Mouse (Mus musculus): Measurements from ENCODE around the gene Il18bp. TPM values are rescaled to one million over a fixed set of nuclear protein-coding genes. Genes with fewer than 3 reads are reported as not detected.
"Not testable (repeated sequence)": the region's sequence is repeated elsewhere in the genome, so short reads cannot be mapped to it uniquely, and the experiment has no call there.

The Il18bp gene
- total and polyA plus RNA-seq, 3 experiments = 1.9 to 3.3 (median 1.9) TPM

DNA sequence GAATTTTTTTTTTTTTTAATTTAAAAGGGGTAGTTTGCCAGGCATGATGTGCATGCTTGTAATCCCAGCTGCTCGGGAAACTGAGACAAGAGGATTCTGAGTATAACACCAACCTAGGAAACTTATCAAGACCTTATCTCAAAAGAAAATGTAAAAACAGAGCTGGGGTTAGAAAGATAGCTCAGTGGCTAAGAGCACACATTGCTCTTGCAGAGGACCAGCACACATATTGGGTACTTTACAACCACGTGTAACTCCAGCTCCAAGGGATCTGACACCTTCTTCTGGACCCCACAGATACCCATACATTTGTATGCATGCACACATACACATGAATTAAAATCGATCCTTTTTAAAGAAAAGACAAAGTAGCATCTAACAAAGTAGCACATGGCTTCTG, 42.9 kb upstream of the Il18bp start:
- dilution Hi-C loops (cut with MboI; ENCODE audit: extremely low pct_ligation_motif_present, extremely low pct_unique_long_range_greater_than_20kb, low sequenced_read_pairs) = no loop called here
- no peak for TF ChIP-seq ETS1 (conservative IDR thresholded peaks at IDR 0.05; ENCODE audit: low read depth, low read length)
- no peak for TF ChIP-seq E2F4 (IDR thresholded peaks at IDR 0.05; ENCODE audit: insufficient replicate concordance, low read depth, low read length)
- no peak for TF ChIP-seq JUN (IDR thresholded peaks at IDR 0.05; ENCODE audit: insufficient read depth, low read depth, low read length)
- TF ChIP-seq RAD21 (IDR thresholded peaks at IDR 0.05; ENCODE audit: low read depth, low read length) = no peak
- peaks cover 5 to 34% of the 10 kb centered on the region in 2 experiments for H3K36me3 ChIP-seq (replicated peaks in 1 of 2; ENCODE audit: control insufficient read depth in 1 of 2, insufficient read depth in 1 of 2, low read length in 1 of 2)
- peaks cover 7 to 35% of the 10 kb centered on the region in 2 experiments for H3K4me1 ChIP-seq (ENCODE audit: control insufficient read depth in 1 of 2, insufficient read depth in 2 of 2)
- H3K79me2 ChIP-seq (replicated peaks; ENCODE audit: control insufficient read depth, extremely low read depth, insufficient read depth, poor library complexity, severe bottlenecking) = peaks cover 47% of the 10 kb centered on the region
- no peak for DNase-seq (ENCODE audit: extremely low read depth)
- no peak overlapping the region for H3K27ac ChIP-seq (ENCODE audit: insufficient read depth, low read depth)
- H3K27me3 ChIP-seq (replicated peaks) = no peaks in the 10 kb centered on the region
- no peak overlapping the region for H3K4me3 ChIP-seq (replicated peaks in 1 of 3; ENCODE audit: low read depth in 2 of 3, low read length in 2 of 3, poor library complexity in 1 of 3)
- in situ Hi-C loops (cut with MboI; ENCODE audit: low pct_ligation_motif_present, low pct_unique_long_range_greater_than_20kb, low sequenced_read_pairs) = loop anchor here (10.0 kb wide), 1 partner anchor 397 kb away; the partner anchor contains the start of gene Clpb
- no peak overlapping the region for H3K4me2 ChIP-seq (ENCODE audit: insufficient read depth, low read depth, poor library complexity, severe bottlenecking)
- no peaks in the 10 kb centered on the region for H3K9me3 ChIP-seq (replicated peaks; ENCODE audit: low read length)
- no peak overlapping the region for H3K9ac ChIP-seq (ENCODE audit: insufficient read depth, low read depth)

DNA sequence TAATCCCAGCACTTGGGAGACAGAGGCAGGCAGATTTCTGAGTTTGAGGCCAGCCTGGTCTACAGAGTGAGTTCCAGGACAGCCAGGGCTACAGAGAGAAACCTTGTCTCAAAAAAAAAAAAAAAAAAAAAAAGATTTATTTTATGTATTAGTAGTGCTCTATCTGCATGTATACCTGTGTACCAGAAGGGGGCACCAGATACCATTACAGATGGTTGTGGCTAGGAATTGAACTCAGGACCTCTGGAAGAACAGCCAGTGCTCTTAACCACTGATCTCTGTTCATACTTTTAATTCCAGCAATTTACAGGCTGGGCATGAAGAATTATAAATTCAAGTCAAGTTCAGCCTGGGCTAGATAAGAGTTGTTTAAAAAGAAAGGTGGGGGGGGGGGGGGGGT, 30.0 kb upstream of the Il18bp start:
- H3K4me1 ChIP-seq (ENCODE audit: control insufficient read depth in 1 of 2, insufficient read depth in 2 of 2); H3K9me3 ChIP-seq (replicated peaks; ENCODE audit: low read length); H3K27me3 ChIP-seq (replicated peaks); H3K27ac ChIP-seq (ENCODE audit: insufficient read depth, low read depth); in situ Hi-C loops (cut with MboI; ENCODE audit: low pct_ligation_motif_present, low pct_unique_long_range_greater_than_20kb, low sequenced_read_pairs); H3K79me2 ChIP-seq (replicated peaks; ENCODE audit: control insufficient read depth, extremely low read depth, insufficient read depth, poor library complexity, severe bottlenecking); dilution Hi-C loops (cut with MboI; ENCODE audit: extremely low pct_ligation_motif_present, extremely low pct_unique_long_range_greater_than_20kb, low sequenced_read_pairs); H3K9ac ChIP-seq (ENCODE audit: insufficient read depth, low read depth); H3K4me2 ChIP-seq (ENCODE audit: insufficient read depth, low read depth, poor library complexity, severe bottlenecking); H3K4me3 ChIP-seq (replicated peaks in 1 of 3; ENCODE audit: low read depth in 2 of 3, low read length in 2 of 3, poor library complexity in 1 of 3): not testable (repeated sequence)
- TF ChIP-seq SMC3 (IDR thresholded peaks at IDR 0.05; ENCODE audit: low read depth, low read length) = peak; percentile 28
- TF ChIP-seq RAD21 (IDR thresholded peaks at IDR 0.05; ENCODE audit: low read depth, low read length) = peak; percentile 27
- peak; percentile 6 to 47; a peak in 2 of 4 replicates for TF ChIP-seq CTCF (conservative IDR thresholded peaks at IDR 0.05 in 1 of 2, IDR thresholded peaks at IDR 0.05 in 1 of 2; ENCODE audit: low read depth in 2 of 2, low read length in 2 of 2)
- TF ChIP-seq ZNF384 (IDR thresholded peaks at IDR 0.05; ENCODE audit: low read depth, low read length) = peak; percentile 64
- peaks cover 0 to 42% of the 10 kb centered on the region in 2 experiments for H3K36me3 ChIP-seq (replicated peaks in 1 of 2; ENCODE audit: control insufficient read depth in 1 of 2, insufficient read depth in 1 of 2, low read length in 1 of 2)
- peak; percentile 24 for DNase-seq (ENCODE audit: extremely low read depth)

DNA sequence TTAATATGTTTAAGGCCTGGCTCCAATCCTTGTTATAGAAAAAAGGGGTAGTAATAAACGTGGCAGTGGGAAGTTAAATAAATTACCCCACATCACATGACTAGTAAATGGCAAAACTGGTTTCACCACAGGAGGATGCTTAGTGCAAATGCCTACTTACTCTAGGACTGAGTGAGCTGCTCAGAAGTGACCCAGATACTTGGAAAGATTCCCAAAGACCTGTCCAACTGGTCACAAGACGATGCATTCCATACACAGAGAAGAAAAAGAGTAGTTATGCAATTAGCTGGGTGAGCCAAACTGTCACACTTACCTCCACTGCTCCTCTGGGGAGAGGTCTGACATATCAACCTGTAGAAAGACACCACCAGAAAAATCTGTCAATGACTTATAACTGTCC, 23.8 kb upstream of the Il18bp start:
- no peak for DNase-seq (ENCODE audit: extremely low read depth)
- in situ Hi-C loops (cut with MboI; ENCODE audit: low pct_ligation_motif_present, low pct_unique_long_range_greater_than_20kb, low sequenced_read_pairs) = no loop called here
- Histone ChIP-seq H3K79me2 (replicated peaks; ENCODE audit: control insufficient read depth, extremely low read depth, insufficient read depth, poor library complexity, severe bottlenecking) (no peaks in the 10 kb centered on the region; the same call in 1 of the 2 replicates), H3K9me3 (replicated peaks; ENCODE audit: low read length) (no peaks in the 10 kb centered on the region), H3K27ac (ENCODE audit: insufficient read depth, low read depth) (no peak overlapping the region), H3K27me3 (replicated peaks) (no peaks in the 10 kb centered on the region), H3K4me3 (replicated peaks in 1 of 3; ENCODE audit: low read depth in 2 of 3, low read length in 2 of 3, poor library complexity in 1 of 3) (no peak overlapping the region), H3K4me1 (ENCODE audit: control insufficient read depth in 1 of 2, insufficient read depth in 2 of 2) (0 out of 4 replicates have a peak, but pooled peaks cover 0 to 3% of the 10 kb centered on the region in 2 experiments), H3K9ac (ENCODE audit: insufficient read depth, low read depth) (no peak overlapping the region), H3K4me2 (ENCODE audit: insufficient read depth, low read depth, poor library complexity, severe bottlenecking) (no peak overlapping the region), H3K36me3 (replicated peaks in 1 of 2; ENCODE audit: control insufficient read depth in 1 of 2, insufficient read depth in 1 of 2, low read length in 1 of 2) (peaks cover 28 to 65% of the 10 kb centered on the region in 2 experiments)
- dilution Hi-C loops (cut with MboI; ENCODE audit: extremely low pct_ligation_motif_present, extremely low pct_unique_long_range_greater_than_20kb, low sequenced_read_pairs) = no loop called here
- TF ChIP-seq TBP (conservative IDR thresholded peaks at IDR 0.05; ENCODE audit: low read depth, low read length) (no peak), MAFK (IDR thresholded peaks at IDR 0.05; ENCODE audit: insufficient replicate concordance, low read length) (no peak), CHD2 (IDR thresholded peaks at IDR 0.05; ENCODE audit: low read length) (no peak)
